ENCODE assay signal across 38 mouse cellular contexts in genomic region chr17:32596494-32596893, GRCm38 (mm10). TPM values are rescaled to one million over a fixed set of nuclear protein-coding genes. Genes with fewer than 3 reads are reported as not detected.
"Had no signal": no experiment of that assay in that cellular context is flagged by ENCODE, and none has a peak within 500 bp of the region (broad histone marks: within the 10 kb centered on the region; RNA-seq: fewer than 3 reads in every experiment).

No protein-coding gene starts in this region.

- H3K4me3 ChIP-seq: heart, embryonic 10.5 days; heart, embryonic 12.5 days; hindbrain, embryonic 12.5 days; intestine, embryonic 15.5 days; layer of hippocampus, adult 2 months; left cerebral cortex, adult 2 months; limb, embryonic 10.5 days; limb, embryonic 12.5 days; liver, embryonic 13.5 days had no signal

- H3K4me1 ChIP-seq: heart, embryonic 10.5 days; heart, embryonic 12.5 days; hindbrain, embryonic 12.5 days; intestine, embryonic 15.5 days; limb, embryonic 10.5 days; limb, embryonic 12.5 days; liver, embryonic 13.5 days had no signal

- ATAC-seq: hindbrain, embryonic 16.5 days; inflammation-experienced regulatory T-cells, adult 6 months; intestine, embryonic 15.5 days; intestine, postnatal 0 days had no signal

- H3K9ac ChIP-seq: heart, embryonic 12.5 days; hindbrain, embryonic 12.5 days; hindbrain, embryonic 14.5 days; intestine, embryonic 15.5 days; limb, embryonic 12.5 days; liver, embryonic 13.5 days had no signal

- H3K9me3 ChIP-seq: hindbrain, embryonic 12.5 days; intestine, embryonic 15.5 days; limb, embryonic 10.5 days had no signal

- H3K4me2 ChIP-seq: heart, embryonic 12.5 days; hindbrain, embryonic 12.5 days; hindbrain, embryonic 14.5 days; intestine, embryonic 15.5 days; limb, embryonic 12.5 days; liver, embryonic 11.5 days; liver, embryonic 13.5 days had no signal

- H3K27me3 ChIP-seq: heart, embryonic 12.5 days; hindbrain, embryonic 12.5 days; intestine, embryonic 15.5 days; limb, embryonic 12.5 days; liver, embryonic 13.5 days had no signal

- H3K36me3 ChIP-seq: heart, embryonic 10.5 days; heart, embryonic 12.5 days; hindbrain, embryonic 12.5 days; intestine, embryonic 15.5 days; limb, embryonic 10.5 days; limb, embryonic 12.5 days; liver, embryonic 13.5 days had no signal

- H3K27ac ChIP-seq: heart, embryonic 10.5 days; hindbrain, embryonic 12.5 days; hindbrain, embryonic 14.5 days; intestine, embryonic 15.5 days; layer of hippocampus, adult 2 months; left cerebral cortex, adult 2 months; limb, embryonic 10.5 days; limb, embryonic 12.5 days; liver, embryonic 13.5 days had no signal

- DNase-seq: gastrocnemius, postnatal 14 days; gastrocnemius, postnatal 36 days; heart, adult 18-20 months; heart, postnatal 10 days; kidney, adult 18-20 months; kidney, adult 8-10 months; kidney, postnatal 10 days; kidney, postnatal 25 days; kidney, postnatal 4 days; liver; liver, embryonic 13.5 days had no signal

RNA-seq across cellular contexts. Expression of gene Cyp4f37, which starts 24.6 kb away (rescaled TPM):
- total RNA-seq: gastrocnemius, adult 18-20 months; gastrocnemius, adult 8-10 months; gastrocnemius, postnatal 14 days; gastrocnemius, postnatal 36 days; heart, adult 18-20 months; heart, adult 8-10 months; heart, postnatal 10 days; heart, postnatal 25 days; hematopoietic stem cell, adult 5-6 weeks; layer of hippocampus, adult 2 months; layer of hippocampus, postnatal 10 days; layer of hippocampus, postnatal 25 days; left cerebral cortex, adult 2 months; left cerebral cortex, postnatal 14 days; left cerebral cortex, postnatal 36 days had no signal
- polyA plus RNA-seq: heart, embryonic 10.5 days; heart, embryonic 12.5 days; heart, embryonic 14.5 days; heart, embryonic 16.5 days; hindbrain, embryonic 12.5 days; hindbrain, embryonic 16.5 days; inflammation-experienced regulatory T-cells, adult 6 months; intestine, embryonic 15.5 days; intestine, postnatal 0 days; kidney, embryonic 14.5 days; kidney, embryonic 16.5 days; limb, embryonic 10.5 days; limb, embryonic 12.5 days; limb, embryonic 14.5 days; liver, embryonic 11.5 days; liver, embryonic 13.5 days had no signal
